Mouse (Mus musculus): ENCODE results near the gene Rhov. TPM values are rescaled to one million over a fixed set of nuclear protein-coding genes. Genes with fewer than 3 reads are reported as not detected.

Gene Rhov
- polyA plus RNA-seq, 1 experiment from 2014 or later = 0.58 TPM

- no peak for DNase-seq (ENCODE audit: extremely low spot score, low spot score)
- H3K27me3 ChIP-seq (ENCODE audit: poor library complexity, severe bottlenecking) = peaks cover 11% of the 10 kb centered on the region
- peaks cover 7% of the 10 kb centered on the region for H3K4me1 ChIP-seq
- H3K4me3 ChIP-seq = no peak overlapping the region
- no peaks in the 10 kb centered on the region for H3K36me3 ChIP-seq (replicated peaks)
- H3K9me3 ChIP-seq = no peaks in the 10 kb centered on the region
- H3K27ac ChIP-seq = no peak overlapping the region
- 66% methylated on average over 4 of the region's 4 CpGs for WGBS
Observed at GRCm38 (mm10) chr2:119249592-119250061, 21.4 kb downstream of the Rhov start.

- H3K27ac ChIP-seq = no peak overlapping the region
- H3K9me3 ChIP-seq = no peaks in the 10 kb centered on the region
- H3K4me3 ChIP-seq = no peak overlapping the region
- no peaks in the 10 kb centered on the region for H3K36me3 ChIP-seq (replicated peaks)
- H3K27me3 ChIP-seq (ENCODE audit: poor library complexity, severe bottlenecking) = no peaks in the 10 kb centered on the region
- DNase-seq (ENCODE audit: extremely low spot score, low spot score) = no peak
- WGBS = 86% methylated on average over 9 of the region's 9 CpGs
- H3K4me1 ChIP-seq = peaks cover 7% of the 10 kb centered on the region
Observed at GRCm38 (mm10) chr2:119247904-119248303, 23.2 kb downstream of the Rhov start.

- no peak overlapping the region for H3K27ac ChIP-seq
- 84% methylated on average over 7 of the region's 7 CpGs for WGBS
- DNase-seq (ENCODE audit: extremely low spot score, low spot score) = no peak
Observed at GRCm38 (mm10) chr2:119245246-119245645, 25.8 kb downstream of the Rhov start.

GRCm38 (mm10) chr2:119242548-119242947 lies 28.5 kb downstream of the Rhov start:
- Histone ChIP-seq H3K36me3 (replicated peaks) (no peaks in the 10 kb centered on the region), H3K4me1 (peaks cover 5% of the 10 kb centered on the region), H3K27ac (no peak overlapping the region), H3K27me3 (ENCODE audit: poor library complexity, severe bottlenecking) (peaks cover 32% of the 10 kb centered on the region), H3K9me3 (no peaks in the 10 kb centered on the region), H3K4me3 (no peak overlapping the region)
- 87% methylated on average over 9 of the region's 9 CpGs for WGBS
- DNase-seq (ENCODE audit: extremely low spot score, low spot score) = no peak

More at GRCm38 (mm10) chr2:119245246-119245645, 25.8 kb downstream of the Rhov start:
- H3K36me3 ChIP-seq (replicated peaks) = no peaks in the 10 kb centered on the region
- no peak overlapping the region for H3K4me3 ChIP-seq
- H3K9me3 ChIP-seq = no peaks in the 10 kb centered on the region
- peaks cover 6% of the 10 kb centered on the region for H3K27me3 ChIP-seq (ENCODE audit: poor library complexity, severe bottlenecking)
- H3K4me1 ChIP-seq = no peaks in the 10 kb centered on the region

- 95% methylated on average over 4 of the region's 4 CpGs for WGBS
- Histone ChIP-seq H3K27ac (no peak overlapping the region), H3K36me3 (replicated peaks) (no peaks in the 10 kb centered on the region), H3K4me1 (peaks cover 15% of the 10 kb centered on the region), H3K9me3 (no peaks in the 10 kb centered on the region), H3K27me3 (ENCODE audit: poor library complexity, severe bottlenecking) (peaks cover 50% of the 10 kb centered on the region), H3K4me3 (no peak overlapping the region)
- no peak for DNase-seq (ENCODE audit: extremely low spot score, low spot score)
Observed at GRCm38 (mm10) chr2:119240819-119241186, 30.3 kb downstream of the Rhov start.

- peaks cover 15% of the 10 kb centered on the region for H3K4me1 ChIP-seq
- peaks cover 55% of the 10 kb centered on the region for H3K27me3 ChIP-seq (ENCODE audit: poor library complexity, severe bottlenecking)
- no peaks in the 10 kb centered on the region for H3K36me3 ChIP-seq (replicated peaks)
- 75% methylated on average over 4 of the region's 4 CpGs for WGBS
- no peaks in the 10 kb centered on the region for H3K9me3 ChIP-seq
- no peak overlapping the region for H3K4me3 ChIP-seq
- H3K27ac ChIP-seq = no peak overlapping the region
- DNase-seq (ENCODE audit: extremely low spot score, low spot score) = no peak
Observed at GRCm38 (mm10) chr2:119240075-119240818, 30.8 kb downstream of the Rhov start.

- no peak for DNase-seq (ENCODE audit: extremely low spot score, low spot score)
- no peaks in the 10 kb centered on the region for H3K9me3 ChIP-seq
- no peaks in the 10 kb centered on the region for H3K36me3 ChIP-seq (replicated peaks)
- peaks cover 70% of the 10 kb centered on the region for H3K27me3 ChIP-seq (ENCODE audit: poor library complexity, severe bottlenecking)
- no peak overlapping the region for H3K4me3 ChIP-seq
- WGBS = 58% methylated on average over 2 of the region's 2 CpGs
- H3K4me1 ChIP-seq = peaks cover 15% of the 10 kb centered on the region
- no peak overlapping the region for H3K27ac ChIP-seq
Observed at GRCm38 (mm10) chr2:119238671-119239070, 32.4 kb downstream of the Rhov start.

GRCm38 (mm10) chr2:119237871-119238220 lies 33.2 kb downstream of the Rhov start:
- Histone ChIP-seq H3K4me3 (peak overlapping the region; percentile 58), H3K27me3 (ENCODE audit: poor library complexity, severe bottlenecking) (peaks cover 71% of the 10 kb centered on the region), H3K36me3 (replicated peaks) (no peaks in the 10 kb centered on the region), H3K4me1 (peaks cover 15% of the 10 kb centered on the region), H3K9me3 (no peaks in the 10 kb centered on the region), H3K27ac (peak overlapping the region; percentile 36; the same call in 1 of the 2 replicates)
- DNase-seq (ENCODE audit: extremely low spot score, low spot score) = peak; percentile 34
- 2% methylated on average over 30 of the region's 31 CpGs for WGBS

- H3K4me1 ChIP-seq = peaks cover 15% of the 10 kb centered on the region
- under 1% methylated on average over 73 of the region's 73 CpGs for WGBS
- H3K9me3 ChIP-seq = no peaks in the 10 kb centered on the region
- H3K4me3 ChIP-seq = peak within 1 kb of the TSS; percentile 58
- DNase-seq (ENCODE audit: extremely low spot score, low spot score) = peak; percentile 22
- peaks cover 71% of the 10 kb centered on the region for H3K27me3 ChIP-seq (ENCODE audit: poor library complexity, severe bottlenecking)
- H3K27ac ChIP-seq = peak within 1 kb of the TSS; percentile 36; the same call in 1 of the 2 replicates
- no peaks in the 10 kb centered on the region for H3K36me3 ChIP-seq (replicated peaks)
Observed at GRCm38 (mm10) chr2:119237210-119237870, 33.7 kb downstream of the Rhov start, which contains the start of gene Spint1. TSS of gene Spint1 (plus strand) at chr2:119237362.

GRCm38 (mm10) chr2:119236682-119237209 lies 34.3 kb downstream of the Rhov start:
- Histone ChIP-seq H3K9me3 (no peaks in the 10 kb centered on the region), H3K4me3 (peak overlapping the region; percentile 58), H3K27me3 (ENCODE audit: poor library complexity, severe bottlenecking) (peaks cover 71% of the 10 kb centered on the region), H3K4me1 (peaks cover 15% of the 10 kb centered on the region), H3K36me3 (replicated peaks) (no peaks in the 10 kb centered on the region), H3K27ac (peak overlapping the region; percentile 36; the same call in 1 of the 2 replicates)
- 5% methylated on average over 25 of the region's 25 CpGs for WGBS
- peak; percentile 22 for DNase-seq (ENCODE audit: extremely low spot score, low spot score)

- H3K9me3 ChIP-seq = no peaks in the 10 kb centered on the region
- no peak for DNase-seq (ENCODE audit: extremely low spot score, low spot score)
- H3K36me3 ChIP-seq (replicated peaks) = no peaks in the 10 kb centered on the region
- peaks cover 18% of the 10 kb centered on the region for H3K27me3 ChIP-seq (ENCODE audit: poor library complexity, severe bottlenecking)
- no peak within 1 kb of the TSS for H3K4me3 ChIP-seq
- no peak within 1 kb of the TSS for H3K27ac ChIP-seq
- 78% methylated on average over 6 of the region's 6 CpGs for WGBS
- H3K4me1 ChIP-seq = no peaks in the 10 kb centered on the region
Observed at GRCm38 (mm10) chr2:119229775-119230704, 41.0 kb downstream of the Rhov start, which contains the start of gene Ppp1r14d. TSS of gene Ppp1r14d (minus strand) at chr2:119229906.

All from forebrain, embryonic 10.5 days (tissue).